Mouse (Mus musculus) heart, embryonic 12.5 days (tissue): ENCODE measurements around the gene Ubald1. TPM values are rescaled to one million over a fixed set of nuclear protein-coding genes. Genes with fewer than 3 reads are reported as not detected.

Experiments used
- ATAC-seq: fragments of 200-750 bp; cut with Nextera tagmentation; 2 replicates; pipeline ENCODE4 v1.8.0; 2017; ENCODE audit warnings: moderate TSS enrichment, moderate library complexity; ENCODE audit not compliant: insufficient number of reproducible peaks, low FRiP score
- H3K27ac ChIP-seq: fragments of 300-500 bp; sonication (generic); 2 replicates; pipeline ENCODE4 v1.5.1; 2016; ENCODE audit warnings: mild to moderate bottlenecking, moderate library complexity; ENCODE audit not compliant: poor library complexity, severe bottlenecking
- H3K27me3 ChIP-seq: fragments of 300-500 bp; sonication (generic); replicated peaks from 2 replicates; pipeline ENCODE4 v1.6.1; 2016; ENCODE audit warnings: mild to moderate bottlenecking, moderate library complexity
- H3K36me3 ChIP-seq: fragments of 300-500 bp; sonication (generic); 2 replicates; pipeline ENCODE4 v1.6.1; 2016; ENCODE audit warnings: mild to moderate bottlenecking, moderate library complexity
- H3K4me1 ChIP-seq: fragments of 300-500 bp; sonication (generic); replicated peaks from 2 replicates; pipeline ENCODE4 v1.6.1; 2016; ENCODE audit warnings: mild to moderate bottlenecking
- H3K4me2 ChIP-seq: fragments of 300-500 bp; sonication (generic); 2 replicates; pipeline ENCODE4 v1.6.1; 2016; ENCODE audit warnings: mild to moderate bottlenecking, moderate library complexity
- H3K4me3 ChIP-seq: fragments of 300-500 bp; sonication (generic); 2 replicates; pipeline ENCODE4 v1.5.1; 2016; ENCODE audit warnings: mild to moderate bottlenecking
- H3K9ac ChIP-seq: fragments of 300-500 bp; sonication (generic); 2 replicates; pipeline ENCODE4 v1.6.1; 2016; ENCODE audit warnings: mild to moderate bottlenecking, moderate library complexity
- H3K9me3 ChIP-seq: fragments of 300-500 bp; sonication (generic); replicated peaks from 2 replicates; pipeline ENCODE4 v1.6.1; 2016; ENCODE audit warnings: mild to moderate bottlenecking, moderate library complexity
- WGBS: fragments of 180-500 bp; shearing (Covaris S2); methylation state at CpG from one replicate; pipeline ENCODE4 v1.1.7; 2016; 5-methylcytosine and 5-hydroxymethylcytosine counted together
- polyA plus RNA-seq: library from polyadenylated mRNA; unstranded; fragments of >200 nt; fragmentation: Nextera tagmentation; extraction: Ambion mirVana; gene quantifications from 2 replicates; pipeline ENCODE4 v1.2.1, GENCODE M21; 2016

Ubald1 gene
- polyA plus RNA-seq, 1 experiment from 2014 or later = 26.8 TPM

DNA sequence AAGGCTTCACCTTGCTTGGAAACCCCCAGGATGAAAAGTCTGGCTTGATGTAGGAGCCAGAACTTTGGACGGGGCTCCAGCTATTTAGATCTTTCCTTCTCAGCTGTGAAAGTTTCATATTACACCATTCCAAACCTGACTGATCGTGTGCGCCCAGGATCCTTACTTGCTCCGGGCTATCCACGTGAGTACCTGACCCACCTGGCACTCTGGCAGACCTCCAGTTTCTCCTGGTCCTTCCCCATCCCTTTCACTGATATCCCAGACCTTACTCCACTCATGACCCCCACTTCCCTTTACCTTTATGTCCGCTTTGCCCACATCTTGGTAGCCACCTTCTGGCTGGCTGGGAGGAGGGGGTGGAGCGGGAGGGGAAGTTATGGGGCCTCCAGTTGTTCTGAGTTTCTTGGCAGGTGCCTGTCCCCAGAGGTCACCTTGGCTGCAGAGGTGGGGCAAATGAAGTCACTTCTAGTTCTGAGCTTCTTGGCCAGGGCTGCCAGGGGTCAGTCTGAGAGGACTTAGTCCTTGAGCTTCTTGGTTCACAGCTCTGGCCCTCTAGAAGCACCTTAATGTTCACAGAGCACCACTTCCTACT lies 13.9 kb downstream of the Ubald1 start:
- no peak overlapping the region for H3K4me2 ChIP-seq
- no peak for ATAC-seq
- no peak overlapping the region for H3K27ac ChIP-seq
- no peak overlapping the region for H3K9ac ChIP-seq
- H3K27me3 ChIP-seq = no peaks in the 10 kb centered on the region
- H3K36me3 ChIP-seq = peaks cover 13% of the 10 kb centered on the region
- 63% methylated on average over 7 of the region's 7 CpGs for whole genome bisulfite sequencing
- no peak overlapping the region for H3K4me3 ChIP-seq
- peaks cover 21% of the 10 kb centered on the region for H3K4me1 ChIP-seq
- no peaks in the 10 kb centered on the region for H3K9me3 ChIP-seq

DNA sequence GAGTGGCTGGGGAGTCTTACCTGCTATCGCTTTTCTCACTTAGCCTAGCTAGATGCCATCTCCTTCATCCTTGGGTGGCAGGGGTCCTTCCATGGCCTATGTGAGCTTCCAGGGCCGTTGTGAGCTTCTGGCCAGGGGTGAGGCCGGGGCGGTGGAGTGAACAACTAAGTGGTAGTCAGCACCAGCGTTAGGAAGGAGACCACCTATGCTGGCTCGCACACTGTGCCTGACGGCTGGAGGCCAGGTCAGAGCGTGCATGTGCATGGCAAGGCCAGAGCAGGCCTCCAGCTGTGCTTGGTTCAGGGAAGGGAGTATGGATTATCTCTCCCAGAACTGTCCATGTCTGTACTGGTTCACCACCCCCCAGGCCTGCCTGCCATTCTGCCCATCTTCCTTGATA lies 16.4 kb downstream of the Ubald1 start:
- Histone ChIP-seq H3K4me2 (no peak overlapping the region), H3K27me3 (no peaks in the 10 kb centered on the region), H3K9ac (no peak overlapping the region), H3K36me3 (no peaks in the 10 kb centered on the region; the same call in 1 of the 2 replicates), H3K4me1 (peaks cover 21% of the 10 kb centered on the region), H3K9me3 (no peaks in the 10 kb centered on the region), H3K4me3 (no peak overlapping the region), H3K27ac (no peak overlapping the region)
- WGBS = 70% methylated on average over 8 of the region's 8 CpGs
- ATAC-seq = no peak; the same call in 1 of the 2 replicates

DNA sequence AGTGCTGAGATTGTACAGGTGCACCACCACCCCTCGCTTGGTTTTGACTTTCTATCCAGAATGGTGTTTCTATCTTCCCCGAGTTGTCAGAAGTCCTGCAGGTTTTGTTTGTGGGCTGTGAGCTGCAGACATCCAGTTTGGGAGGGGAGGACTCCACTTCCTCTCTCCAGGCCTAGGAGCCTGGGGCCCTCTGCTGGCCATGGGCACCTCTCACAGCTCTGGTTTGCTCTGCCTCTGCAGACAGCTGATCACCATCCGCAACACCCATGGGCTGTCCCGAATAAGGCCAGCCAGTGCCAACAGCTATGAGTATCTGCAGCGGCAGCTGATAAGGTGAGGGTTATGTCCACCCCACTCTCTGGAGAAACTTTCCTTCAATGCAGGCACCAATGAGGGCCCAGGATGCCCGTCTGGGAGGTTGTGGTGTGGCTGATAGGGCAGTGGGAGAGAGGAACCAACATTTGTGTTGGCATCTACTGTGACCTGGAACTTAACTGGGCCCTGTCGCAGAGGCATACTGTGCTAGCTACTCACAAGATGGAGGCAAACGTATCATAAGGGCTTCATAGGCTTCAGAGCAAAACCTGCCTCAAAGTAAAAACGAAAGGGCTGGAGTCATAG lies 17.1 kb downstream of the Ubald1 start:
- Histone ChIP-seq H3K9ac (0 out of 2 replicates have a peak overlapping the region, but pooled peaks have one; percentile 4), H3K27ac (0 out of 2 replicates have a peak overlapping the region, but pooled peaks have one; percentile 19), H3K36me3 (no peaks in the 10 kb centered on the region), H3K4me1 (peaks cover 21% of the 10 kb centered on the region), H3K4me2 (peak overlapping the region; percentile 26; the same call in 1 of the 2 replicates), H3K4me3 (no peak overlapping the region), H3K9me3 (no peaks in the 10 kb centered on the region), H3K27me3 (no peaks in the 10 kb centered on the region)
- ATAC-seq = peak; percentile 73; the same call in 1 of the 2 replicates
- WGBS = 25% methylated on average over 9 of the region's 9 CpGs

DNA sequence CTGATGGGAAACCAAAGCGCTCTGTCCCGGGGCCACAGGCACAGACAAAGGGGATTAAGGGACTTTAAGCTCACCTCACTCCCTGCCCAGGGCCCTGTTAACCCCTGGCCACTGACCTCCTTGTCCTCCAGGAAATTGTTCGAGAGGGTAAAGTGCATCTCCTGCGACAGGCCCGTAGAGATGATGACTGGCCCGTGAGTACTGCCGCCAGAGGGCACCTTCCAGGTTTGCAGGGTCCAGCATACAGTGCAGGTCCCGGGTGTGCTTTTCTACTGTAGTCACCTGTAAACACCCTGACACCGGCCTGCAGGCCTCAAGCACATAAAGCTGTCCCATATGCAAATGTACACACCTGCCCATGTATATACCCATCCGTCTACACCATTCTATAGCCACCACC lies 18.7 kb downstream of the Ubald1 start:
- WGBS = 44% methylated on average over 10 of the region's 10 CpGs
- peaks cover 20% of the 10 kb centered on the region for H3K4me1 ChIP-seq
- ATAC-seq = no peak

DNA sequence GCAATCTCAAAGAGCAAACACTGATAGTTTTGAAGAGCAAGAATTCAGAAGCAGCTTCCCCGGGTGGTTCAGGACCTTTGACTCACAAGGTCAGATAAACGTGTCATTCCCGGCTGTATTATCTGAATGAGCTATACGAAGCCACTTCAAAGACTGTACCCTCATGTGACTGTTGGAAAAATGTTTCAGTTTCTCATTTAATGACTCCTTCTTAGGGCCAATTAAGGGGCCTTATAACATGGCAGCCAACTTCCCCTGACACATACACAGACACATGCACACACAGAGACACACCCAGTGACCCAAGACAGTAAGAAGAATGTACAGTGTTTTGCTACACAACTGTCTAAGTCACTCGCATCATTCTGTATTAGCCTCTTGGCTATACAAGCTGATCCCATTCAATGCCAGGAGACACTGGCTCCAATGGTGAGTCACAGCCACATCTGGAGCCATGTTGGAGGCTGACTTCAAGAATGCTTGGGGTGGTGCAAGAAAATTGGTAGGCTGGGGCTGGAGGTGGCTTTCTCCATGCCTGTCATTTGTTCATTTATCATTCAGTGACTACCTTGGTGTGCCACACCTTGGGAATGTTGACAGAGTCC lies 25.0 kb downstream of the Ubald1 start:
- Histone ChIP-seq H3K27me3 (no peaks in the 10 kb centered on the region), H3K36me3 (no peaks in the 10 kb centered on the region), H3K4me1 (0 out of 2 replicates have a peak, but pooled peaks cover 6% of the 10 kb centered on the region), H3K4me2 (no peak overlapping the region), H3K4me3 (no peak overlapping the region), H3K9me3 (no peaks in the 10 kb centered on the region), H3K27ac (no peak overlapping the region), H3K9ac (no peak overlapping the region)
- no peak for ATAC-seq
- 26% methylated on average over 5 of the region's 5 CpGs for WGBS

More for the DNA sequence above, 18.7 kb downstream of the Ubald1 start:
- Histone ChIP-seq H3K4me2 (no peak overlapping the region), H3K4me3 (no peak overlapping the region), H3K27me3 (no peaks in the 10 kb centered on the region), H3K27ac (no peak overlapping the region), H3K9me3 (no peaks in the 10 kb centered on the region), H3K9ac (no peak overlapping the region), H3K36me3 (no peaks in the 10 kb centered on the region)

DNA sequence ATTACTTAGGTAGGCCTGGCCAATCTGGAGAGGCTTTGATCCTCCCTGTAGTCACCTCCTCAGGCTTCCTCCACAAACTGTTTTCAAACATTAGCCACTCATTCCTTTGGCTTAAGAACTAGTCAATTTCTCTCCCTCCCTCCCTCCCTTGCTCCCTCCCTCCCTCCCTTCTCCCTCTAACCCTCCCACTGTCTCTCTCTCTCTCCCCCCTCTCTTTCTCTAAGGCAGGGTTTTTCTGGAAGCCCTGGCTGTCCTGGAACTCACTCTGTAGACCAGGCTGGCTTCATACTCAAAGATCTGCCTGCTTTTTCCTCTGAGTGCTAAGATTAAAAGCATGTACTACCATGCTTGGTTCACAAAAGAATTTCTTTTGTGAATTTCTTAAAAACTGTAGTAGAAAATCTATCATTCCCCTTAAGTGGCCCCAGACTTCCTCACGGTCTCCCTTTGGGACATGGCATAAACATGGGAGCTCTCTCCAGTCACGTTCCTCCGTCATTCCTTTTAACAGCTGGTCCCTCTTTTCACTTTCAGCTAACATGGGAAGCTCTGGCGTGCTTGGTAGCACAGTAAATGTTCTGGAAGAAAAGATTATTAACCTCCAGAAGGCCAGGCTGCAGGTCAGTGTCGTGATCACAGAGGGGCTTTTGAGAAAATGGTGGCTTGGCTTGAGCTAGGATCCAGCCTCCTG lies 29.0 kb downstream of the Ubald1 start:
- no peak overlapping the region for H3K9ac ChIP-seq
- no peaks in the 10 kb centered on the region for H3K36me3 ChIP-seq
- no peak overlapping the region for H3K4me3 ChIP-seq
- H3K27me3 ChIP-seq = no peaks in the 10 kb centered on the region
- H3K9me3 ChIP-seq = no peaks in the 10 kb centered on the region
- WGBS = 57% methylated on average over 5 of the region's 5 CpGs
- no peak for ATAC-seq
- H3K4me1 ChIP-seq = 0 out of 2 replicates have a peak, but pooled peaks cover 6% of the 10 kb centered on the region
- H3K4me2 ChIP-seq = no peak overlapping the region
- H3K27ac ChIP-seq = no peak overlapping the region

DNA sequence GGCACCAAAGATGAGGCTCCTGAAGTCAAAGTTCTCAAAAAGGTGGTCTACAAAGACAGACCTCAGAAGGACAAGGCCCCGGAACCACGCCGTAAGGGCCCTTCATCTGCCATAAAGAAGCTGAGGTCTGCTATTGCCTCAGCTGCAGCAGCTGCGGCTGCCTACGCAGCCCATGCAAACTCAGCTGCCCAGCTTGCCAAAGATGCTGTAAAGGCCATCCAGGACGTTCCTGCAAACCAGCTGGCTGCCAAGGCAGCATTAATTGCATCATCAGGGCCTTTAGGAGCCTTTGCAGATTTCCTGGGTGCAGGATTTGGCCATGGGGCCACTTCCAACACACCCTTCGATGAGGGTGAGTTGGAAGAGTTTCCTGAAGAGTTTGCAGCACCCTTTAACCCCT lies 29.8 kb downstream of the Ubald1 start:
- H3K9ac ChIP-seq = no peak overlapping the region
- ATAC-seq = no peak
- H3K9me3 ChIP-seq = no peaks in the 10 kb centered on the region
- H3K4me2 ChIP-seq = no peak overlapping the region
- 74% methylated on average over 7 of the region's 7 CpGs for WGBS
- no peaks in the 10 kb centered on the region for H3K36me3 ChIP-seq
- H3K27ac ChIP-seq = no peak overlapping the region
- H3K27me3 ChIP-seq = no peaks in the 10 kb centered on the region
- no peak overlapping the region for H3K4me3 ChIP-seq
- H3K4me1 ChIP-seq = 0 out of 2 replicates have a peak, but pooled peaks cover 6% of the 10 kb centered on the region

DNA sequence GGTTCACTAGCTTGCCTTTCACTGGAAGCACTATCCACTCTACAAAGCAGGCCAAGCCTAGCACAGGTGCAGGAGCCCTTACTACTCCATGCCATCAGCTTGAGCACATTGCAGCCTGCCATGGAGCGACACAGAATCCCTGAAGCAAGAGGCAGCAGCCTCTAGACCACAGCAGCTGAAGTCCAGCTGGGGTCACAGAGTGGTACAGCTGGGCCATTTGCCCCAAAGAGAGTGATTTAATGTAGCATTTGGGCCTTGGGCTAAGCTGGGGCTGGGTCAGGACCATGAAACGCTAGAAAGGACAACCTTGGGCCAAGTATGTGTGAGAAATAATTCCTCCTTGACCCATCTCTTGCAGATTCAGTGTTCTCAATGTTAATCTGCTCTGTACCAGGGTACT lies 32.0 kb downstream of the Ubald1 start:
- ATAC-seq = no peak
- 77% methylated on average over 2 of the region's 2 CpGs for WGBS
- H3K9ac ChIP-seq = no peak overlapping the region

DNA sequence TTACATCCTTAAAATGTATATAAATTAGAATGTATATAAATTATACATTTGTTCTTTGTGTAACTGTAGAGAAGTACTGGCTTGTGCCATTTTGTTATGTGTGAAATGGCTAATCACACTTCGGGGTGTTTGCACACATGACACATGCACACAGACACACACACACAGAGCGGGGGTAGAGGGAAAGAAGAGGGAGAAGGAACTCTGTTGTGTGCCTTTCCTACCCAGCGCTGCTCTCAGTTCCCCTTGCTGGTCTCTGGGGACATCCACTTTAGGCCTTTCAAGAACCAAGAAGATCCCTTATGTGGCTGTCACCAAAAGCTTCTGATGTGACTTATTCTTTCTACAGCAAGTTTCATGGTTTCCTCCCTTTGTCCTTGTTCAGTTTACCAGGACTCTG lies 33.1 kb downstream of the Ubald1 start:
- no peaks in the 10 kb centered on the region for H3K36me3 ChIP-seq
- no peak overlapping the region for H3K4me3 ChIP-seq
- no peaks in the 10 kb centered on the region for H3K4me1 ChIP-seq
- no peak overlapping the region for H3K27ac ChIP-seq
- 77% methylated on average over 3 of the region's 3 CpGs for WGBS
- ATAC-seq = no peak
- H3K9me3 ChIP-seq = no peaks in the 10 kb centered on the region
- no peak overlapping the region for H3K4me2 ChIP-seq
- no peaks in the 10 kb centered on the region for H3K27me3 ChIP-seq
- H3K9ac ChIP-seq = no peak overlapping the region

More for the DNA sequence above, 32.0 kb downstream of the Ubald1 start:
- Histone ChIP-seq H3K36me3 (no peaks in the 10 kb centered on the region), H3K4me2 (no peak overlapping the region), H3K4me1 (no peaks in the 10 kb centered on the region), H3K9me3 (no peaks in the 10 kb centered on the region), H3K27ac (no peak overlapping the region), H3K4me3 (no peak overlapping the region), H3K27me3 (no peaks in the 10 kb centered on the region)

DNA sequence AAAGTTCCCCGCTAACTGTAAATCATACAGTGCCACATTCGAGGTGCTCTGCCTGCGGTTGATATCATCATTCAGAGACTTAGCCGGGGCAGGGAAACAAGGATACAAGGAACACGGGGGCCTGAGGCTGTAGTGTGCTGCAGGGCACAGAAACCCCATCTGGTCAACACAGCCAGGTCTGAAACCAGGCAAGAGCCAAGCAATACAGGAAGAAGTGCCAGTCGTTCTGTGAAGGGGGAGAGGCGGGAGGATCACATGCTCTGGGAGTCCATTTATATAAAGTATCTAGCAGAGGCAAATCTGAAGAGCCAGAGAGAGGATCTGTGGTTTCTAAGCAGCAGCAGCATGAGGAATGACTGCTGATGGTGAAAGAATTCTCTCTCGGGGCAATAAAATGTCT lies 39.9 kb downstream of the Ubald1 start:
- WGBS = 81% methylated on average over 8 of the region's 8 CpGs
- H3K9me3 ChIP-seq = no peaks in the 10 kb centered on the region

DNA sequence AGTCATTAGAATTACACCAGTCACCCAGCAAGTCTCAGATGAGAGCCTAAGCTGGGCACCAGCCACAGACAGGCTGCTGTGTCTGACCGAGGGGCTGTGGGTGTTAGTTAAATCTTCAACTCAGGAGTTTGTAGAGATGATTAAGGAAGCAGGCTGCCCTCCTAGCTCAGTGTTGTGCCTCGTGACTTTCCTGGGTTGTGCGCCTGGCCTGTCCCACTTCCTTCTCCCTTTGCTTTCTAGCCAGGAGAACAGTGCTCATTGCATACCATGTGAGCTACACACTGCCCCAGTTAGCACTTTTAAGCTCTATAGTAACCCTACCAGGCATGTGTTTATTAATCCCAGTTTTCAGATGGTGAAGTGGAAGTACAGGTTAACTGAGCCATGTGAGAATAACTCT lies 40.6 kb downstream of the Ubald1 start:
- no peak overlapping the region for H3K27ac ChIP-seq
- no peak overlapping the region for H3K4me2 ChIP-seq
- no peaks in the 10 kb centered on the region for H3K27me3 ChIP-seq
- H3K4me3 ChIP-seq = no peak overlapping the region
- H3K9me3 ChIP-seq = no peaks in the 10 kb centered on the region
- no peaks in the 10 kb centered on the region for H3K4me1 ChIP-seq
- H3K9ac ChIP-seq = no peak overlapping the region
- ATAC-seq = no peak
- H3K36me3 ChIP-seq = no peaks in the 10 kb centered on the region
- 66% methylated on average over 3 of the region's 3 CpGs for WGBS

More for the DNA sequence above, 39.9 kb downstream of the Ubald1 start:
- H3K27ac ChIP-seq = no peak overlapping the region
- H3K27me3 ChIP-seq = no peaks in the 10 kb centered on the region
- H3K4me1 ChIP-seq = no peaks in the 10 kb centered on the region
- H3K4me2 ChIP-seq = no peak overlapping the region
- H3K9ac ChIP-seq = no peak overlapping the region
- no peaks in the 10 kb centered on the region for H3K36me3 ChIP-seq
- no peak overlapping the region for H3K4me3 ChIP-seq
- no peak for ATAC-seq
